Mouse (Mus musculus): ENCODE data around the gene Igfn1. TPM values are rescaled to one million over a fixed set of nuclear protein-coding genes. Genes with fewer than 3 reads are reported as not detected.

Gene Igfn1
- polyA plus RNA-seq, 1 experiment from 2014 or later = 0.04 TPM

DNA sequence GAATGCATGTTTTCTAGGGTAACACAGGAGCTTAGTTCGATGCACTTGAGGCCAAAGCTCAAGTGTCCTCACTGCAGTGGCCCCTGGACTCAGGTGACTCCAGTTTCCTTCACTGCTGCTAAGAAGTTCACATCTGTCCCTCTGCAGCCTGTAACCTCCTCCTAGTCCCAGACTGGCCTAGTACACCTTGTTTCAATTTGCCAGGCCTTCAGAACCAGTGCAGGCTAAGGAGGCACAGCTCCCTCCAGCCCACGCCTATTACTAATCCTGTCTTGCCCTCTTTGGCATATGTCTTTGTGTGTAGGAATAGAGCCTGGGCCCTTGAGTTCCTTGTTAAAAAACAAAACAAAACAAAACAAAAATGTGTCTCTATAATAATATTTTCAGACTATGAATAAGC lies 11.2 kb upstream of the Igfn1 start:
- Histone ChIP-seq H3K4me1 (ENCODE audit: control insufficient read depth, insufficient read depth, low read length) (peaks cover 13% of the 10 kb centered on the region), H3K9ac (ENCODE audit: low read length) (peak overlapping the region; percentile 1; the same call in 1 of the 2 replicates), H3K4me2 (peak overlapping the region; percentile 0; the same call in 1 of the 2 replicates), H3K27ac (ENCODE audit: low read depth, low read length) (no peak overlapping the region), H3K27me3 (ENCODE audit: control insufficient read depth, insufficient read depth, low read length) (no peaks in the 10 kb centered on the region), H3K36me3 (ENCODE audit: control insufficient read depth, insufficient read depth, low read length) (no peaks in the 10 kb centered on the region; the same call in 1 of the 2 replicates), H3K4me3 (ENCODE audit: low read depth, low read length) (no peak overlapping the region), H3K9me3 (ENCODE audit: control insufficient read depth, low read length) (no peaks in the 10 kb centered on the region)
- ATAC-seq (ENCODE audit: low FRiP score) (peak; percentile 41; the same call in 1 of the 2 replicates), DNase-seq (ENCODE audit: low spot score, missing footprints) (peak; percentile 87)
- 58% methylated on average over 2 of the region's 2 CpGs for WGBS

DNA sequence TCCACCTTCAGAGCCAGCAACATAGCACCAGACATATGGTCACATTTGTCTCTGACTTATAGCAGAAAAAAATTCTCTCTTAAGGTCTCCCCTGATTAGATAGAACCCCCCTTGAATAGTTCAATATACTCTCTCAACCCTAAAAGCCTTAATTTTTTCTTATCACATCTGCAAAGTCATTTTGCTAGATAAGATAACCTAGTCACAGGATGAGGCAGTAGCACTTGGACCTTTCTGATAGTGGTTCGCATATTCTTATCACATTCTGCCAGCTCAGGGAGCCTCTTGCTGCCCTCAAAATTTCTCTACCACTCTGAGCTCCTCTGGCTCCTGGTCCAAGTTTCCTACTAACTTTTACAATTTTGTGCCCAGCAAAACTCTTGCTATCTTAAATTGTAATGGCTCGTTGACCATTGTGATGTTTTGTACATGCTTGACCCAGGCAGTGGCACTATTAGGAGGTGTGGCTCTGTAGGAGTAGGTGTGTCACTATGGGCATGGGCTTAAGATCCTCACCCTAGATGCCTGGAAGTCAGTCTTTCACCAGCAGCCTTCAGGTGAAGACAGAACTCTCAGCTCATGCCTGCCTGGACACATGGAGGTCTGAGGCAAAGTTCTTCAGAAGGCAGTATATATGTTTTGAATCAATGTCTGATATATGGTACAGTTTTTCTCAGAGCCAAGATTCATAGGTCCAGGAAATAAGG lies 8.8 kb upstream of the Igfn1 start:
- H3K4me3 ChIP-seq (ENCODE audit: low read depth, low read length) = no peak overlapping the region
- peaks cover 13% of the 10 kb centered on the region for H3K4me1 ChIP-seq (ENCODE audit: control insufficient read depth, insufficient read depth, low read length)
- DNase-seq (ENCODE audit: low spot score, missing footprints) (no peak), ATAC-seq (ENCODE audit: low FRiP score) (no peak)
- 72% methylated on average over 2 of the region's 2 CpGs for WGBS
- no peak overlapping the region for H3K4me2 ChIP-seq
- H3K27ac ChIP-seq (ENCODE audit: low read depth, low read length) = no peak overlapping the region
- H3K9me3 ChIP-seq (ENCODE audit: control insufficient read depth, low read length) = no peaks in the 10 kb centered on the region
- H3K36me3 ChIP-seq (ENCODE audit: control insufficient read depth, insufficient read depth, low read length) = no peaks in the 10 kb centered on the region
- H3K27me3 ChIP-seq (ENCODE audit: control insufficient read depth, insufficient read depth, low read length) = no peaks in the 10 kb centered on the region
- H3K9ac ChIP-seq (ENCODE audit: low read length) = no peak overlapping the region

DNA sequence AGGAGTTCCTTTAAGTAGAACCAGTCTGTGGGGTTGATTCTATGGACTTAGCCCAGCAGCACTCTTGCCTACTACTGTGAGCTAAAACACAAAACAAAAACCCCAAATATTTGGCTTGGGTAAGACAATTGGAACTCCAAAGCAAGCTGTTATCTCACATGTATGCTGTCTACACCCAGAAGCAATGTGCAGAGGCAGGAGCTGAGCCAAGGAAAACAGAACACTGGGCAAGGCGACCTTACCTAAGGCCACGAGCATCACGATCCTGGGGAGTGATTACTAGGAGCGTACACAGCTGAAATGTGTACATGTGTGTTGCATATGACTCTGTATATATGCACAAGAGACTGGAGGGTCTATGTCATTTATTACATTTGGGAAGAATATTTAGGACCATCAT lies 7.4 kb upstream of the Igfn1 start:
- Histone ChIP-seq H3K27me3 (ENCODE audit: control insufficient read depth, insufficient read depth, low read length) (no peaks in the 10 kb centered on the region), H3K9ac (ENCODE audit: low read length) (no peak overlapping the region), H3K4me2 (no peak overlapping the region), H3K9me3 (ENCODE audit: control insufficient read depth, low read length) (no peaks in the 10 kb centered on the region), H3K27ac (ENCODE audit: low read depth, low read length) (no peak overlapping the region), H3K4me3 (ENCODE audit: low read depth, low read length) (no peak overlapping the region), H3K4me1 (ENCODE audit: control insufficient read depth, insufficient read depth, low read length) (peaks cover 4% of the 10 kb centered on the region; the same call in 1 of the 2 replicates), H3K36me3 (ENCODE audit: control insufficient read depth, insufficient read depth, low read length) (no peaks in the 10 kb centered on the region)
- ATAC-seq (ENCODE audit: low FRiP score) (no peak), DNase-seq (ENCODE audit: low spot score, missing footprints) (no peak)
- 82% methylated on average over 4 of the region's 4 CpGs for WGBS

DNA sequence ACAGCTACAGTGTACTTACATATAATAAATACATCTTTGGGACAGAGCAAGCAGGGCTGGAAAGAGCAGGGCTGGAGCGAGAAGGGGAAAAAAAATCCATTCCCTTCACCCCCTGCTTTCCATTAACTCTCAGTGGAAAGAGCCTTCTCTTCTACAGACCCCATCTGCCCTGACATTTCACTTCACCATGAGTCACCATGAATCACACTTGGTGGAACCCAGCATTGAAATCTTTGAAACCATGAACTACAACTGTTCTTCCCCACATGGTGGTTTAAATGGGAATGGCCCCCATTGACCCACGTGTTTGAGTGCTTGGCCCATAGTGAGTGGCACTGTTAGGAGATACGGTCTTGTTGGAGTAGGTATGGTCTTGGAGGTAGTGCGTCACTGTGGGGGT lies 4.1 kb upstream of the Igfn1 start:
- WGBS = 86% methylated on average over 4 of the region's 4 CpGs
- peaks cover 5% of the 10 kb centered on the region; the same call in 1 of the 2 replicates for H3K4me1 ChIP-seq (ENCODE audit: control insufficient read depth, insufficient read depth, low read length)
- DNase-seq (ENCODE audit: low spot score, missing footprints) = no peak

DNA sequence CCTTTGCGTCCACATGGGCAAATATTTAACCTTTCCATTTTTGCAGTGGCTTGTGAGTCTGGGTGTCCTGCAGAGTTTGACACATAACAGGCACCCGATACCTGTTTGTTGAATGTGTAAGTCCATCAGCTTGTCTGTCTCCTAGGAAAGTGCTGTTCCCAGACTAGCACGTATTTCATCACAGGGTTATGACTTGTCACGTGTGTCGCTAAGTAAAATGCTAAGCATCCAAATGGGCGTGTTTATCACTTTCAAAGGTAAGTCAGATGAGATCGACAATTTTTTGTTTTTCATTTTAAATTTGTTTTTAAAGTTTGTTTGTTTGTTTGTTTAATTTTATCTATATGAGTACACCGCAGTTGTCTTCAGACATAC lies 2.0 kb upstream of the Igfn1 start:
- 26% methylated on average over 8 of the region's 8 CpGs for WGBS
- H3K27ac ChIP-seq (ENCODE audit: low read depth, low read length) = no peak overlapping the region
- peak overlapping the region; percentile 47 for H3K4me3 ChIP-seq (ENCODE audit: low read depth, low read length)
- peak overlapping the region; percentile 82 for H3K4me2 ChIP-seq
- no peaks in the 10 kb centered on the region for H3K9me3 ChIP-seq (ENCODE audit: control insufficient read depth, low read length)
- H3K36me3 ChIP-seq (ENCODE audit: control insufficient read depth, insufficient read depth, low read length) = no peaks in the 10 kb centered on the region
- no peak; the same call in 1 of the 2 replicates for ATAC-seq (ENCODE audit: low FRiP score)
- H3K9ac ChIP-seq (ENCODE audit: low read length) = no peak overlapping the region
- H3K4me1 ChIP-seq (ENCODE audit: control insufficient read depth, insufficient read depth, low read length) = peaks cover 5% of the 10 kb centered on the region; the same call in 1 of the 2 replicates
- DNase-seq (ENCODE audit: low spot score, missing footprints) = no peak
- peaks cover 6% of the 10 kb centered on the region for H3K27me3 ChIP-seq (ENCODE audit: control insufficient read depth, insufficient read depth, low read length)

More for the DNA sequence above, 4.1 kb upstream of the Igfn1 start:
- Histone ChIP-seq H3K4me2 (no peak overlapping the region), H3K4me3 (ENCODE audit: low read depth, low read length) (no peak overlapping the region), H3K27ac (ENCODE audit: low read depth, low read length) (no peak overlapping the region), H3K9me3 (ENCODE audit: control insufficient read depth, low read length) (no peaks in the 10 kb centered on the region), H3K36me3 (ENCODE audit: control insufficient read depth, insufficient read depth, low read length) (no peaks in the 10 kb centered on the region), H3K9ac (ENCODE audit: low read length) (no peak overlapping the region), H3K27me3 (ENCODE audit: control insufficient read depth, insufficient read depth, low read length) (peaks cover 6% of the 10 kb centered on the region)
- ATAC-seq (ENCODE audit: low FRiP score) = no peak

DNA sequence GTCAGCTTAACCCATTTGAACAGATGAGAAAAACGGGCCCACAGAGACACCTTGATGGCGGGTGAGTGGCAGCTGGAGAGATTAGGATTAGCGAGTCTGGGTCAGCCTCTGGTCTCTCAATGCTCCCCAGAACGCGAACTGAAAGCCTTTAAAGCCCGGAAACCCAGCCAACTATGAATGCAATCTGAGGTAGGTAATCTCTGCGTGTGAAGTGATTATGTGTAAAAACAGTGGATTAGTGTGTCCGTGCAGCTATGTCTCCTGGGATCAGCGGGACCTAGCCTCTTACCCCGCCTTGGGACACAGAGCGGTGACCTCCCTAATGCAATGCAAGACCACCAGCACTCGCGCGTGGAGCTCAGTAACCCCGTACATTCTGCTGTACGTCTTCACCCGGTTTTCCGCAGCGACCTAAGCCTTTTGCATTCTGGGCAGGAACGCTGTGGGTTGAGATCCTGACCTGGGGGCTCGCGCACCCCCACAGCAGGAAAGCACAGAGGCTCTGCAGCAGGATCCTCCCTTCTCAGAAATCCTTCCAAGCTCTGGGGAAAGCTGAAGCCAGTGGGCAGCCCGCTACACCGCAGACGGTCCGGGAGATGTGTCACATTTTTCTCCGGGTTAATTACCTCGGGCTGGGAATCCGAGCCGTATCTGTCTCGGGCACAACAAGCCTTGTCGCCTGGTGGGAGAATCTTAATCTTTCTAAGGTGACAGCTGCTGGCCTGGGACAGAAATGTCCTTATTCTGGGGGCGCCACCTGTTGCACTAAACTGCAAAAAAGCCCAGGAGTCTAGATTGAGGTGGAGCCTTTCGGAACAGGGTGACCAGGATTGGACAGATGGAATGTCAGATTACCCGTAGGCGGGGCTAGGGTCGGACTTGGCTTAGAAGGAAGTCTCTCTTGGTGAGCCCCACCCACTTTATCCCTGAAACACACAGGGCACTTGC lies 1.3 kb upstream of the Igfn1 start, which contains the start of gene Tmem9:
Gene Tmem9 (plus strand): TSS at position 940 of the 948 bp plus-strand sequence.
- Histone ChIP-seq H3K4me3 (ENCODE audit: low read depth, low read length) (peak within 1 kb of the TSS; percentile 47), H3K36me3 (ENCODE audit: control insufficient read depth, insufficient read depth, low read length) (no peaks in the 10 kb centered on the region), H3K4me1 (ENCODE audit: control insufficient read depth, insufficient read depth, low read length) (peaks cover 5% of the 10 kb centered on the region; the same call in 1 of the 2 replicates), H3K9ac (ENCODE audit: low read length) (peak within 1 kb of the TSS; percentile 45), H3K27me3 (ENCODE audit: control insufficient read depth, insufficient read depth, low read length) (peaks cover 6% of the 10 kb centered on the region), H3K27ac (ENCODE audit: low read depth, low read length) (no peak within 1 kb of the TSS), H3K4me2 (peak within 1 kb of the TSS; percentile 82), H3K9me3 (ENCODE audit: control insufficient read depth, low read length) (no peaks in the 10 kb centered on the region)
- 2% methylated on average over 37 of the region's 37 CpGs for WGBS
- DNase-seq (ENCODE audit: low spot score, missing footprints) = peak; percentile 93
- ATAC-seq (ENCODE audit: low FRiP score) = peak; percentile 94

DNA sequence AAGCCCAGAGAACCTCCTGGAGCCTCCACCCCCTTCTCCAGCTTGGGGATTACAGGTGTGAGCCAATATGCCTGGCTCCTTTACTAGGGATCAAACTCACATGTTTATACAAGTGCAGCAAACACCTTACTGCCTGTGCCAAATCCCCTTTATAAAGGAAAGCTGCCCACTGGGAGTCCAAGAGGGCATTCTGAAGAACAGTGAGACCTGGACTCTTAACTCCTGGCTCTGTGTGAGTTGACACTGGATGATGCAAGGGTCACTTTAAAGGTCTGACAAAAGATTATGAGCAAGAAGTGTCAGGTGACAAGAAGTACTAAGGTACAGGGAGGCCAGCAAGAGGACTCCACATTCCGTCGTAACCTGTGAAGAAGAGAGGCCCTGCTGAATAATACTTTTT lies 4.7 kb downstream of the Igfn1 start:
- Histone ChIP-seq H3K4me3 (ENCODE audit: low read depth, low read length) (no peak overlapping the region), H3K27me3 (ENCODE audit: control insufficient read depth, insufficient read depth, low read length) (peaks cover 3% of the 10 kb centered on the region; the same call in 1 of the 2 replicates), H3K36me3 (ENCODE audit: control insufficient read depth, insufficient read depth, low read length) (no peaks in the 10 kb centered on the region), H3K9me3 (ENCODE audit: control insufficient read depth, low read length) (no peaks in the 10 kb centered on the region; the same call in 1 of the 2 replicates), H3K4me1 (ENCODE audit: control insufficient read depth, insufficient read depth, low read length) (no peaks in the 10 kb centered on the region), H3K9ac (ENCODE audit: low read length) (no peak overlapping the region), H3K4me2 (no peak overlapping the region), H3K27ac (ENCODE audit: low read depth, low read length) (no peak overlapping the region)
- ATAC-seq (ENCODE audit: low FRiP score) (no peak), DNase-seq (ENCODE audit: low spot score, missing footprints) (no peak)
- WGBS = 87% methylated on average over 2 of the region's 2 CpGs

DNA sequence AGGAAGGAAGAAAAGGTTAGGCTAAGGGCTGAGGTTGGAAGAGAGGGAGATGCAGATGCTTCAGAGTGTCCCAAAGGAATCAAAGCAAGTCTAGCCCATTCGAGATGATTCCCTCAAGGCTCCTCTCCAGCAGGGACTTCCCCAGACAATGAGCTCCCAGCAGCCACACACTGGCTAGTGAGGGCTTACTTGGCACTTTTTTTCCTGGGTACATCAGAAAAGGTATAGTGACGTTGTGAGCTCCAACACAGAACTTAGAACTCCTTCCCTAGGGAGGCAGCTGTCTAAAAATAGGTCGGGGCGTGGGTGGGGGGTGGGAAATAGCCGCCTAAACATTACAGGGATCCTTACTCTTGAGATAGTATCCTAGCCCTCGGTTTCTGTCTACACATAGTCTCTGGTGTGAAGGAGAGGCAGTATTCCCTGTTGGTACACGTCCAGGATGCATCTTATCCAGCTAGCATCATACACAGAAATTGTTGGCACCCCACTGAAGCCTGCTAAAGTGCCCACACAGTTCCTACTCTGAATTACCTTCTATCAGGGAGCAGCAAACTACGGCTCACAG lies 6.3 kb downstream of the Igfn1 start:
- DNase-seq (ENCODE audit: low spot score, missing footprints) (no peak), ATAC-seq (ENCODE audit: low FRiP score) (no peak)
- WGBS = 64% methylated on average over 8 of the region's 8 CpGs
- Histone ChIP-seq H3K27me3 (ENCODE audit: control insufficient read depth, insufficient read depth, low read length) (no peaks in the 10 kb centered on the region), H3K4me2 (no peak overlapping the region), H3K4me1 (ENCODE audit: control insufficient read depth, insufficient read depth, low read length) (no peaks in the 10 kb centered on the region), H3K27ac (ENCODE audit: low read depth, low read length) (no peak overlapping the region), H3K9me3 (ENCODE audit: control insufficient read depth, low read length) (no peaks in the 10 kb centered on the region; the same call in 1 of the 2 replicates), H3K9ac (ENCODE audit: low read length) (no peak overlapping the region), H3K4me3 (ENCODE audit: low read depth, low read length) (no peak overlapping the region), H3K36me3 (ENCODE audit: control insufficient read depth, insufficient read depth, low read length) (no peaks in the 10 kb centered on the region)
